In genomic region chr6:88262160-88262559, GRCm38 (mm10) we compare ENCODE assay signal across 14 mouse cellular contexts. TPM values are rescaled to one million over a fixed set of nuclear protein-coding genes. Genes with fewer than 3 reads are reported as not detected.
DNase-seq lines count a peak whose midpoint lies in the region; ATAC-seq lines count a peak whose summit lies in the region.
"Had no signal": no experiment of that assay in that cellular context is flagged by ENCODE, and none has a peak within 500 bp of the region (broad histone marks: within the 10 kb centered on the region; RNA-seq: fewer than 3 reads in every experiment).

No protein-coding gene starts in this region.

- no peaks in the 10 kb centered on the region for H3K27me3 ChIP-seq in forebrain, embryonic 10.5 days (ENCODE audit: poor library complexity, severe bottlenecking)
- no peaks in the 10 kb centered on the region for H3K27me3 ChIP-seq in forebrain, embryonic 15.5 days
- no peaks in the 10 kb centered on the region for H3K27me3 ChIP-seq in forebrain, embryonic 14.5 days (replicated peaks; ENCODE audit: control insufficient read depth, insufficient read depth, low read length)

- H3K9ac ChIP-seq in forebrain, embryonic 15.5 days (replicated peaks), result no peak overlapping the region
- H3K9ac ChIP-seq in forebrain, embryonic 14.5 days (ENCODE audit: low read length), result no peak overlapping the region

- no peak overlapping the region for H3K4me2 ChIP-seq in forebrain, embryonic 15.5 days (replicated peaks)
- no peak overlapping the region for H3K4me2 ChIP-seq in forebrain, embryonic 14.5 days (ENCODE audit: low read length)

- no peaks in the 10 kb centered on the region for H3K9me3 ChIP-seq in forebrain, embryonic 10.5 days
- no peaks in the 10 kb centered on the region for H3K9me3 ChIP-seq in forebrain, embryonic 15.5 days
- H3K9me3 ChIP-seq in forebrain, embryonic 14.5 days (replicated peaks; ENCODE audit: control insufficient read depth, low read length), result no peaks in the 10 kb centered on the region

- WGBS in forebrain, embryonic 10.5 days, result 42% methylated on average over 9 of the region's 9 CpGs
- 23% methylated on average over 9 of the region's 9 CpGs for WGBS in forebrain, embryonic 15.5 days
- 28% methylated on average over 9 of the region's 9 CpGs for WGBS in forebrain, embryonic 14.5 days

- no peak; the same call in 1 of the 2 replicates for ATAC-seq in forebrain, embryonic 15.5 days (replicated peaks)
- peak; percentile 48 for ATAC-seq in forebrain, embryonic 14.5 days

- peaks cover 8% of the 10 kb centered on the region for H3K36me3 ChIP-seq in forebrain, embryonic 10.5 days (replicated peaks)
- no peaks in the 10 kb centered on the region for H3K36me3 ChIP-seq in forebrain, embryonic 15.5 days
- H3K36me3 ChIP-seq in forebrain, embryonic 14.5 days (ENCODE audit: control insufficient read depth, insufficient read depth, low read length), result 0 out of 2 replicates have a peak, but pooled peaks cover 4% of the 10 kb centered on the region

- H3K27ac ChIP-seq in forebrain, embryonic 10.5 days, result peak overlapping the region; percentile 78
- H3K27ac ChIP-seq in forebrain, embryonic 15.5 days (replicated peaks), result no peak overlapping the region
- H3K27ac ChIP-seq in forebrain, embryonic 14.5 days (ENCODE audit: low read depth, low read length), result peak overlapping the region; percentile 5; the same call in 1 of the 2 replicates

- H3K4me3 ChIP-seq in forebrain, embryonic 10.5 days, result no peak overlapping the region
- H3K4me3 ChIP-seq in forebrain, embryonic 15.5 days, result no peak overlapping the region
- H3K4me3 ChIP-seq in forebrain, embryonic 14.5 days (ENCODE audit: low read depth, low read length), result no peak overlapping the region

- H3K4me1 ChIP-seq in forebrain, embryonic 10.5 days, result peaks cover 18% of the 10 kb centered on the region
- H3K4me1 ChIP-seq in forebrain, embryonic 15.5 days, result peaks cover 7% of the 10 kb centered on the region
- H3K4me1 ChIP-seq in forebrain, embryonic 14.5 days (ENCODE audit: control insufficient read depth, insufficient read depth, low read length), result peaks cover 6% of the 10 kb centered on the region

- peak; percentile 37 for DNase-seq in forebrain, embryonic 10.5 days (ENCODE audit: extremely low spot score, low spot score)
- DNase-seq in brain, adult 2 months (ENCODE audit: low read depth, low spot score), result peak; percentile 8
- peak; percentile 21 for DNase-seq in forebrain, embryonic 14.5 days (ENCODE audit: low spot score)
- peak; percentile 34 to 54 for DNase-seq in layer of hippocampus, postnatal 10 days (ENCODE audit: low spot score in 2 of 2)
- no peak for DNase-seq in gastrocnemius, adult 18-20 months (ENCODE audit: low spot score)
- DNase-seq in lung, postnatal 10 days, result no peak
- DNase-seq in heart, adult 18-20 months, result no peak
- DNase-seq: adrenal gland, postnatal 36 days had no signal

RNA-seq across cellular contexts. Expression of gene Dnajb8, which starts 40.1 kb away (rescaled TPM):
- polyA plus RNA-seq in forebrain, embryonic 10.5 days (2016; fragmentation: Nextera tagmentation; extraction: Ambion mirVana), result not detected in 2 replicates
- not detected in 2 replicates for polyA plus RNA-seq in forebrain, embryonic 15.5 days (2015; fragmentation: Nextera tagmentation; extraction: Ambion mirVana)
- not detected in 2 replicates for polyA plus RNA-seq in forebrain, embryonic 14.5 days (2014; fragmentation: Nextera tagmentation; extraction: Ambion mirVana)
- total RNA-seq in layer of hippocampus, postnatal 10 days (2021), result not detected
- not detected for total RNA-seq in gastrocnemius, adult 18-20 months (2021)
- not detected for total RNA-seq in heart, adult 18-20 months (2021)
- total RNA-seq: adrenal gland, postnatal 36 days; layer of hippocampus, adult 18-20 months; liver, adult 2 months; megakaryocyte progenitor cell, adult 5-6 weeks had no signal
- polyA plus RNA-seq: frontal cortex, adult 2 months; intestine, embryonic 14.5 days; liver, adult 2 months had no signal

Comparison
In these comparisons a context has a peak if more than half of its experiments do, and no peak if none do; other contexts are left out.
1. DNase-seq: peak in forebrain, embryonic 10.5 days (single experiment), brain, adult 2 months (single experiment), forebrain, embryonic 14.5 days (single experiment) and layer of hippocampus, postnatal 10 days (2 of 2); none in gastrocnemius, adult 18-20 months (single experiment), lung, postnatal 10 days (single experiment) and heart, adult 18-20 months (0 of 2).